Mouse (Mus musculus) heart, adult 2 months (tissue): Measurements from ENCODE around the gene Ezr.

Experiments
- CTCF ChIP-seq: fragments of 200-600 bp; IDR thresholded peaks from 2 replicates; pipeline ENCODE4 v1.8.1; 2022; ENCODE audit warnings: antibody characterized with exemption, mild to moderate bottlenecking, moderate library complexity
- POLR2A ChIP-seq: fragments of 200-500 bp; IDR thresholded peaks from 2 replicates; pipeline ENCODE4 v1.6.1; 2011; ENCODE audit warnings: mild to moderate bottlenecking, low read depth, low read length, control low read depth; ENCODE audit not compliant: insufficient read depth

- TF ChIP-seq CTCF (no peak), POLR2A (no peak)
These were observed 42.8 kb downstream of the Ezr start for GRCm38 (mm10) chr17:6739756-6740155.
